Mouse (Mus musculus) inflammation-experienced regulatory T-cells, adult 6 months (primary cell): ENCODE data around the gene Sidt2. TPM values are rescaled to one million over a fixed set of nuclear protein-coding genes. Genes with fewer than 3 reads are reported as not detected.

Experiments used
- ATAC-seq: one replicate; pipeline ENCODE4 v1.8.0; 2017
- polyA plus RNA-seq, 3 experiments: library from polyadenylated mRNA; unstranded; fragments of 100-300 nt; shearing (Covaris generic); gene quantifications; one replicate each; pipeline ENCODE4 v1.2.1; 2017

Gene Sidt2
- 10 to 100 TPM; 27.0 to 48.9 (median 35.8) TPM for polyA plus RNA-seq

DNA sequence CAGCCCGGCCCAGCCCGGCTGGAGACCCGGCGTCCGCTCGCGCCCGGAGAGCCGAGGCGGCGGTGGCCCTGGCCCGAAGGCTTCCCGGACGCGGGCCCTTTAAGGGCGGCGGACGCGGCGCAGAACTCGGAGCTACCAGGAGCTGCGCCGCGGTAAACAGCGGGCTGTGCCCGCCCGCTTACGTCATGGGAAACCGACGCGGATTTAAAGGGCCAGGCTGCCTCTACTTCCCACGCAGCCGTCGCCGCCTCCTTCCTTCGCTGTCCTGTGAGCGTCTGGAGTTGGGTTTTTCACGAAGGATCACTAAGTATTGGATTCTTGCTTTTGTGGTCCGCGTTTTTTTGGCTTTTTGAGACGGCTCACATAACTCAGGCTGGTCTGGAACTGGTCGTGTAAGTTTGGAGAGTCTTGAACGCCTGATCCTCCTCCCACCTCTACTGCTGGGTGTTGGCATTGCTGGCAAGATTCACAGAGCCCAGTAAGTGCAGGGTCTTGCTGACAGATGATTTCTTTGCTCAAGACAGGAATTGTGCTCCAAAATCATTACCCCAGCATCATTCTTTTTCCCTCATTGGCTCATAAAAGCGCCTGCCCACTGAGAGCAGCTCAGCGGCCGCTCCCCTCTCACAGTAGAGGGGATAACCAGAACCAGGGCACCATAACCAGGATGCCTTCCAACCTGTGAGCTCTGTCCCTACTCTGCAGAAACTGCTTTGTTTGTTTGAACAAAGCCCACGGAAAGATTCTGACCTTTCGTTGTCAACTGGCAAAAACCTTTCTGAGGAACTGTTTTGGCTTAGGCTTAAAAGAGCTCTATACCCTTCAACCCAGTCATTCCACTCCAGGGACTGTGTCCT is at the start of gene Sidt2:
Sidt2 (minus strand) TSS at position 152 of the 857 bp plus-strand sequence.
- ATAC-seq: peak; percentile 90

DNA sequence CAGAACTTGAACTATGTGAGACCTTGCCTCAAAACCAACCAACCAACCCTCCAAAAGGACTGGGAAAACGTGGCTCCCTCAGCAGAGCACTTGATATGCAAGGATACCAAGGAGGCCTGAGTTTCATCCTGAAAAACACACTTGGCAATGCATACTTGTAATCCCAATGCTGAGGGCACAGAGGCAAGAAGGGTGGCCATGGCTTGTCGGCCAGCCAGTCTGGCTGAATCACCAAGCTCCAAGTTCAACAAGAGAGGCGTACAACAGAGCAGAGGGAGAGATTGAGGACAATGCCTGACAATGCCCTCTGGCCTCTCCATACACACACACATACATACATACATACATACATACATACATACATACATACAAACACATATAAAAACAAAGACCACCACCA is 49.5 kb upstream of the Sidt2 start:
- ATAC-seq: no peak

DNA sequence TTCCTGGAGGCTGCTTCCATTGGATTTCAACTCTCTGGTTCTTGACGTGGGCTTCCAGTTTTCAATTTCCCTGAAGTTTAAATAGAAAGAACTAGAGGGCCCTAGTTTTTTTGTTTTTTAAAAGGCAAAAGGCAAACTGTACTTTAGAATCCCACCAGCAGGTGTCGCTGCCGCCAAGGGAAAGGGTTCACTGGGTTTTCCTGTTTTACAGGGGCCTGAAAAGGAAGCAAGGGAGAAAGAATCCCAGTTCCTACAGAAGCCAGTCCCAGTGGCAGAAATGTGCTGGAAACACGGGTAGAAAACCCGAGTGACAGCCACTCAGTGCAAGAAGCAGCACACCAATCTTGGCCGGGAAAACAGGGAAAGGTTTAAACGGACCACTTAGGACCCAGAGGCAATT is 48.7 kb upstream of the Sidt2 start:
- no peak for ATAC-seq

GRCm38 (mm10) chr9:45999009-45999408 is 44.0 kb upstream of the Sidt2 start:
- ATAC-seq: no peak

DNA sequence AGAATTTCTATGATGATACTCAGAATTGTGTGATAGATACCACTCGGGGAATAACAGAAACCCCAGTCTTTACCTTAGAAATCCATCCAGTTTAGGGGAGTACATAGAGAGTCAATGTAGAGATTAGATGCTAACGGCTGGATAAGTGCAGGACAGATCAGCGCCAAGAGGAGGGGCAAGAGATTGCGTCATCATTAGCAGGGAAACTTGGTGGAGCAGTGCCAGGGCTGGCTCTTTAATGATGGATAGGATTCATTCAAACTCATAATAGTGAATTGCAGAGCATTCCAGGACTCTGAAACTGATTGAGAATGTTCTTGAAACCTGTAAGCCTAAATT is 30.1 kb upstream of the Sidt2 start:
- peak; percentile 60 for ATAC-seq

DNA sequence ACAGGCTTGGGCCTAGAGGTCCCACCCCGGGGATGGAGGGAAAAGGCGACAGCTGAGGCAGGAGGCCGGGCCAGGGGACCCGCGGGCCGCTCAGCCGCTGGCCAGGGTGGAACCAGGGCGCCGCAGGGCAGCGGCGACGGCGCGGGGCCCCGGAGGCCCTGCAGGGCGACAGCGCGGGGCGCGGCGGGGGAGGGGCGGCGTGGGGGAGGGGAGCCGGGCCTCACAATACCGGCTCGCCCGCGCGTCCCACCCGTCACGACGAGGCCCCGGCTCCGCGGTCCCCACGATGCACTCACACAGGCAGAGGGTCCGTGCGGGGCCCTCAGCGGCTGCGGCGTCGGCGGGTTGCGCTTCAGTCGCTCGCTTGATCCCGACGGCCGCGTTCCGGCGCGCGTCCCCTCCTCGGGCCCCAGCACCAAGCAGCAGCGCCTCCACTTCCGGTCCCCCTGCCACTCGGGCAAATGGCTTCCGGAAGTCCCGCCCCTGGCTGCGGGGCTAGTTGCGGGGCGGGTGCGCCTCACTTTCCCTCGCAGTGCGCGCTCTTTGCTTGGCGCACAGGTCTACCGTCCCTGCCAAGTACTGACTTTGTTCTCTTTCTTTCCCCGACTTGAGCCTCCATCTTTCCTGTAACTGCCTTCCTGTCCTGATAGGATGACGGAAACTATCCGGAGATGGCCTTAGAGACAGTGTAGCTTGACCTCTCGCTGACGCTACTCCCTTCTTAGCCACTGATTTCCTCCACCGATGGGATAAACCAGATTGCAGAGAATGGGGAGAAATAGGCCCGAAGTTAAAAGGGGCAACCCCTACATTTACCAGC is 29.6 kb upstream of the Sidt2 start:
- ATAC-seq: peak; percentile 87

GRCm38 (mm10) chr9:45983676-45984408 is 28.8 kb upstream of the Sidt2 start:
- ATAC-seq: no peak

DNA sequence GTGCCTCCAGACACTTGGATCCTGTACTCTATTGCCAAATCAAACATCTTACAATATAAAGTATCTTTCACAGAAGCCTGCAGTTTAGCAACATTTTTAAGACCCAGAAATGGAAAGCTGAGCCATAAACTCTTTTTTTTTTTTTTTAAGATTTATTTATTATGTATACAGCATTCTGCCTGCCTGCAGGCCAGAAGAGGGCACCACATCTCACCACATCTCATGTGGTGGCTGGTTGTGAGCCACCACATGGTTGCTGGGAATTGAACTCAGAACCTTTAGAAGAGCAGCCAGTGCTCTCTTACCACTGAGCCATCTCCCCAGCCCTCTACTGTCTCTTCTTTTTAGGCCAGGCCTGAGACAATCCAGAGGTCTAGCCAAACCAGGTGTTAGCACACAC is 26.3 kb upstream of the Sidt2 start:
- ATAC-seq: no peak

GRCm38 (mm10) chr9:45980611-45981010 is 25.6 kb upstream of the Sidt2 start:
- no peak for ATAC-seq

- ATAC-seq: no peak
Measured at GRCm38 (mm10) chr9:45979778-45980177, 24.7 kb upstream of the Sidt2 start.

- ATAC-seq: no peak
Measured at GRCm38 (mm10) chr9:45976884-45977283, 21.8 kb upstream of the Sidt2 start.

GRCm38 (mm10) chr9:45963577-45963976 is 8.5 kb upstream of the Sidt2 start:
- no peak for ATAC-seq

DNA sequence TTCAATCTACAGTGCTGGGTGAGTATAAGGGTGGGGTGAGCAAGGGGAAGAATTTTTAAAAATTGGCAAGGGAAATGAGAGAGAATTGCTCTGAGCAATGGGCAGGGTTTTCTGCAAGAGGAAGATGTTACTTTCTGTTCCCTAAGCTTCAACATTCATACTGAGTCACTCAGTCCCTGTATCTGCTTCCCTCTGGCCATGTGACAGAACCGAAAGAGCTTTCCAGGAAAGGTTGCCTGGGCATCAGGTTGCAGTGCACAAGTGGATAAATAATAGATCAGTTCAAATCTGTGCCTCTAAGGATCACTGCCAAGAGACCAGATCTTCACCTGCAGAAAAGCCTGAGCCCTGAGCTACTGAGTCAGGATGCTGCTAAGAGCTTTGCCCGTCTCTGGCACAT is 6.8 kb upstream of the Sidt2 start:
- no peak for ATAC-seq

- ATAC-seq: no peak
Measured at GRCm38 (mm10) chr9:45959661-45960060, 4.6 kb upstream of the Sidt2 start.

- no peak for ATAC-seq
Measured at GRCm38 (mm10) chr9:45958851-45959250, 3.8 kb upstream of the Sidt2 start.

DNA sequence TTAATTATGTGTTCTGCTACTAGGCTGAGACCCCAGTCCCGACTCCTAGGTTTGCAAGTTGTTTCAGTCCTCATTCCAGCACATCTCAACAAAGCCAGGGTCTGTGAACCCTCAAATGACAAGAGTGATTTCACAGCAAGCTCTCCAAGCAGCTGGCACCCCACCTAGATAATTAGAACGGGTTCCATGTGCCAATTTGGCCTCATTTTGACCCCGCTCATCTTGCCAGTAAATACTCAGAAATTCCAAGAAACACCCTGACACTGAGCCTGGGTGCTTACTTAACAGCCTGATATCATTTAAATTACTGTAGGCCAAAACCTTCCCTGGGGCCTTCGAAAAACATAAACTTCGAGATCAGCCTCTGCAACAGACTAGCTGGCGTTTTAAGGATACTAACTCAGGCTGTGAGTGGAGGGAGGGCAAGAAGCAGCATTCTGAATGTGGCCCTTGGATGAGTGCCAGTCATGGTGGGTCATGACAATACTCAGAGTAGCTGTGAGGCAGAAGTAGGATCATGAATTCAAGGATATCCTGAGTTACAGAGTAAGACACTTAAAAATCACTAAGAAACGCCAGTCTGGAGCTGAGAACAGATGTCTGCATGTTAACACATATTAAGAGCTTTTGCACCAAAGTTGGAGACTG is 3.1 kb upstream of the Sidt2 start:
- ATAC-seq: no peak

GRCm38 (mm10) chr9:45954294-45955106 is 558 bp downstream of the Sidt2 start:
- peak; percentile 22 for ATAC-seq

GRCm38 (mm10) chr9:45953511-45954293 is 1.4 kb downstream of the Sidt2 start:
- ATAC-seq: peak; percentile 22

GRCm38 (mm10) chr9:45952890-45953289 is 2.2 kb downstream of the Sidt2 start:
- no peak for ATAC-seq

GRCm38 (mm10) chr9:45952057-45952456 is 3.0 kb downstream of the Sidt2 start:
- no peak for ATAC-seq

DNA sequence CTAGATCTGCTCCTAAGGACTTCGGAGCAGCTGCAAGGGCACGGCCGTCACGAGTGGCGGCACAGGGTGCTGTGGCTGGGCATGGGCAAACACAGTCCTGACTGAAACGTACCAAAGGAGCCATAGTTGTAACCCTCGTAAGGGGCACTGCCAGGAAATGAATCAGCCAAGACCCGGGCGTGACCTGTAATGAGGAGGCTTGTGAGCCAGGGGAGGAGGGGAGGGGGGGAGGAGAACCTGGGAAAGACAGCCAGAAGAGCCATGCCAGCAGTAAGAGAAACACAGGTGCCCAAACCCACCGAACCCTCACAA is 8.2 kb downstream of the Sidt2 start:
- no peak for ATAC-seq
